16 mouse cellular contexts compared by ENCODE assay signal in the genomic region with DNA sequence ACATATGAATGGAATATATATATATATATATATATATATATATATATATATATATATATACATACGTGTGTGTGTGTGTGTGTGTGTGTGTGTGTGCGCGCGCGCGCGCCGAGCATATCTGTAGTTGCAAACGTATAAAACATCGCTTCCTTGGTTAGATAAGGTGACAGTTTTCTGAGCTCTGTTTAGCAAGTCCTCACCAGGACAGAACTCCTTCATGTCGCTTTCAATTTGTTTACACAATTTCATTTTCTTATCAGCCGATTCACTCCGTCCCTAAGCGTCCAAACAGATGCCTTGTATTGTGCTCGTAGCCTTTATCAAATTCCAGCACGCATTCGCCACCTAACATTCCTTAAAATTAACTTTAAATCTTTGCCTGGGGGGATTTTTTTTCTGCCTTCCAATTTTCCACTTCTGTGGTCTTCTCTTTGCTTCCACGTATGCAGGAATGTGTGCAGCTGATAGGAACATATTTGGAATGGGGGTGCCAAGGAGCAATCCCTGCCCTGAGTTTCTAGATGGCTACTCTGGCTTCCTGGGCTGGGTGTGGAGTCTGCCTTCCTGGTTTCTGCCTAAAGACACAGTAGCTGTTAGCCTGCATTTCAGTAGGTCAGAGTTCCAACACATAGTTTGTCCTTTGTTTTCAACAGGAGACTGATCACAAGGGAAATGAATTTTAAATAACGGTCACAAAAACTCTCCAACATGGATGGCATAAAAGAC.
DNase-seq lines count a peak whose midpoint lies in the region; ATAC-seq and TF ChIP-seq lines count a peak whose summit lies in the region.
"Had no signal": no experiment of that assay in that cellular context is flagged by ENCODE, and none has a peak within 500 bp of the region (broad histone marks: within the 10 kb centered on the region; RNA-seq: fewer than 3 reads in every experiment).

No protein-coding gene starts in this region.

- no peak for TF ChIP-seq EP300 in heart, adult 2 months (IDR thresholded peaks at IDR 0.05; ENCODE audit: insufficient read depth, low read depth, low read length)
- no peak for TF ChIP-seq EP300 in lung, postnatal 0 days (IDR thresholded peaks at IDR 0.05)

- H3K4me2 ChIP-seq in lung, postnatal 0 days (replicated peaks; ENCODE audit: low read depth, low read length) = peak overlapping the region; percentile 43
- H3K4me2 ChIP-seq in heart, embryonic 15.5 days = peak overlapping the region; percentile 55
- peak overlapping the region; percentile 33; the same call in 1 of the 2 replicates for H3K4me2 ChIP-seq in liver, embryonic 16.5 days (ENCODE audit: low read depth, low read length)
- H3K4me2 ChIP-seq in forebrain, embryonic 13.5 days = no peak overlapping the region
- H3K4me2 ChIP-seq: hindbrain, embryonic 14.5 days; midbrain, embryonic 12.5 days had no signal

- TF ChIP-seq CTCF in heart, adult 2 months (IDR thresholded peaks at IDR 0.05) = no peak
- no peak for TF ChIP-seq CTCF in lung, postnatal 0 days (IDR thresholded peaks at IDR 0.05)

- no peaks in the 10 kb centered on the region for H3K79me2 ChIP-seq in heart, adult 2 months (replicated peaks; ENCODE audit: control insufficient read depth, insufficient read depth, low read length)

- 31% methylated on average over 19 of the region's 19 CpGs for WGBS in heart, adult 2 months
- WGBS in lung, postnatal 0 days = 38% methylated on average over 19 of the region's 19 CpGs
- 46% methylated on average over 19 of the region's 19 CpGs for WGBS in heart, embryonic 15.5 days
- 53% methylated on average over 19 of the region's 19 CpGs for WGBS in liver, embryonic 16.5 days (ENCODE audit: insufficient replicate concordance)
- 91% methylated on average over 17 of the region's 19 CpGs for WGBS in forebrain, embryonic 13.5 days

- H3K4me1 ChIP-seq in heart, adult 2 months (ENCODE audit: control insufficient read depth, insufficient read depth, low read length) = no peaks in the 10 kb centered on the region
- H3K4me1 ChIP-seq in lung, postnatal 0 days (ENCODE audit: insufficient read depth, low read depth, low read length) = no peaks in the 10 kb centered on the region
- H3K4me1 ChIP-seq in heart, embryonic 15.5 days (replicated peaks) = no peaks in the 10 kb centered on the region
- no peaks in the 10 kb centered on the region for H3K4me1 ChIP-seq in liver, embryonic 16.5 days (ENCODE audit: control insufficient read depth, low read depth, low read length)
- no peaks in the 10 kb centered on the region for H3K4me1 ChIP-seq in forebrain, embryonic 13.5 days
- H3K4me1 ChIP-seq: midbrain, embryonic 12.5 days had no signal

- H3K36me3 ChIP-seq in heart, adult 2 months (ENCODE audit: control insufficient read depth, insufficient read depth, low read length) = no peaks in the 10 kb centered on the region
- no peaks in the 10 kb centered on the region for H3K36me3 ChIP-seq in lung, postnatal 0 days (ENCODE audit: insufficient read depth, low read length)
- no peaks in the 10 kb centered on the region for H3K36me3 ChIP-seq in heart, embryonic 15.5 days
- no peaks in the 10 kb centered on the region for H3K36me3 ChIP-seq in liver, embryonic 16.5 days (ENCODE audit: control insufficient read depth, insufficient read depth)
- H3K36me3 ChIP-seq in forebrain, embryonic 13.5 days (ENCODE audit: poor library complexity, severe bottlenecking) = no peaks in the 10 kb centered on the region
- H3K36me3 ChIP-seq: midbrain, embryonic 12.5 days had no signal

- H3K9ac ChIP-seq in heart, adult 2 months (ENCODE audit: low read depth, low read length) = no peak overlapping the region
- H3K9ac ChIP-seq in lung, postnatal 0 days (replicated peaks; ENCODE audit: low read depth) = no peak overlapping the region
- no peak overlapping the region for H3K9ac ChIP-seq in heart, embryonic 15.5 days
- no peak overlapping the region for H3K9ac ChIP-seq in liver, embryonic 16.5 days (ENCODE audit: low read depth, low read length)
- H3K9ac ChIP-seq in forebrain, embryonic 13.5 days = no peak overlapping the region
- H3K9ac ChIP-seq: hindbrain, embryonic 14.5 days; midbrain, embryonic 12.5 days had no signal

- ATAC-seq in lung, postnatal 0 days = no peak
- ATAC-seq in heart, embryonic 15.5 days (replicated peaks; ENCODE audit: insufficient number of reproducible peaks, insufficient read depth, low FRiP score, low read depth) = no peak
- peak; percentile 80 for ATAC-seq in liver, embryonic 16.5 days (ENCODE audit: low read depth)
- no peak for ATAC-seq in forebrain, embryonic 13.5 days
- ATAC-seq: activated CD4-positive, CD25-positive, alpha-beta regulatory T cell, adult 4 months had no signal

- H3K27me3 ChIP-seq in heart, adult 2 months (ENCODE audit: control insufficient read depth, insufficient read depth, low read length) = no peaks in the 10 kb centered on the region
- H3K27me3 ChIP-seq in lung, postnatal 0 days (replicated peaks; ENCODE audit: insufficient read depth, low read length) = no peaks in the 10 kb centered on the region
- no peaks in the 10 kb centered on the region for H3K27me3 ChIP-seq in heart, embryonic 15.5 days
- H3K27me3 ChIP-seq in liver, embryonic 16.5 days (ENCODE audit: control insufficient read depth, insufficient read depth, low read depth, low read length) = no peaks in the 10 kb centered on the region
- H3K27me3 ChIP-seq in forebrain, embryonic 13.5 days = no peaks in the 10 kb centered on the region
- H3K27me3 ChIP-seq: midbrain, embryonic 12.5 days had no signal

- TF ChIP-seq POLR2A in heart, adult 2 months (IDR thresholded peaks at IDR 0.05; ENCODE audit: insufficient read depth, low read depth, low read length) = no peak

- H3K4me3 ChIP-seq in heart, adult 2 months = 0 out of 2 replicates have a peak overlapping the region, but pooled peaks have one; percentile 7
- H3K4me3 ChIP-seq in lung, postnatal 0 days (ENCODE audit: low read depth, low read length) = no peak overlapping the region; the same call in 1 of the 2 replicates
- H3K4me3 ChIP-seq in heart, embryonic 15.5 days = peak overlapping the region; percentile 34
- 0 out of 2 replicates have a peak overlapping the region, but pooled peaks have one; percentile 18 for H3K4me3 ChIP-seq in liver, embryonic 16.5 days (ENCODE audit: low read depth, low read length)
- no peak overlapping the region for H3K4me3 ChIP-seq in forebrain, embryonic 13.5 days
- H3K4me3 ChIP-seq: midbrain, embryonic 12.5 days had no signal

- peak in 1 of 2 experiments; percentile 13 for DNase-seq in heart, adult 2 months
- DNase-seq in heart, postnatal 25 days (ENCODE audit: low spot score) = no peak
- peak; percentile 14 for DNase-seq in lung, postnatal 0 days (ENCODE audit: low spot score)
- DNase-seq in lung, postnatal 14 days = no peak
- no peak for DNase-seq in gastrocnemius, postnatal 10 days
- DNase-seq: adrenal gland, postnatal 36 days; cerebellum, postnatal 25 days; kidney, adult 18-20 months; kidney, postnatal 36 days; right cerebral cortex, postnatal 14 days had no signal

- intact Hi-C loops in heart, adult 2 months (cut with DNase I) = no loop called here
- intact Hi-C loops in heart, postnatal 25 days (cut with DNase I) = no loop called here

- H3K27ac ChIP-seq in heart, adult 2 months = no peak overlapping the region
- no peak overlapping the region for H3K27ac ChIP-seq in lung, postnatal 0 days (ENCODE audit: low read length)
- no peak overlapping the region for H3K27ac ChIP-seq in heart, embryonic 15.5 days
- peak overlapping the region; percentile 8; the same call in 1 of the 2 replicates for H3K27ac ChIP-seq in liver, embryonic 16.5 days (ENCODE audit: low read length)
- H3K27ac ChIP-seq in forebrain, embryonic 13.5 days = no peak overlapping the region
- H3K27ac ChIP-seq: hindbrain, embryonic 14.5 days; midbrain, embryonic 12.5 days had no signal

- no peaks in the 10 kb centered on the region for H3K9me3 ChIP-seq in lung, postnatal 0 days (ENCODE audit: low read length)
- H3K9me3 ChIP-seq in heart, embryonic 15.5 days (replicated peaks) = no peaks in the 10 kb centered on the region
- no peaks in the 10 kb centered on the region for H3K9me3 ChIP-seq in liver, embryonic 16.5 days (replicated peaks; ENCODE audit: control insufficient read depth, low read length)
- no peaks in the 10 kb centered on the region for H3K9me3 ChIP-seq in forebrain, embryonic 13.5 days (replicated peaks)
- H3K9me3 ChIP-seq: midbrain, embryonic 12.5 days had no signal

Comparison
In these comparisons a context has a peak if more than half of its experiments do, and no peak if none do; other contexts are left out.
1. H3K4me3 ChIP-seq: peak in heart, adult 2 months (single experiment), heart, embryonic 15.5 days (single experiment) and liver, embryonic 16.5 days (single experiment); none in lung, postnatal 0 days (single experiment) and forebrain, embryonic 13.5 days (single experiment).